Mouse (Mus musculus) R1 (cell line): ENCODE data around the gene Gse1.

Experiments
- DNase-seq: peaks from one replicate; pipeline ENCODE4 v3.0.0-alpha.2; 2018; ENCODE audit warnings: low read depth, low spot score

Gene Gse1

DNA sequence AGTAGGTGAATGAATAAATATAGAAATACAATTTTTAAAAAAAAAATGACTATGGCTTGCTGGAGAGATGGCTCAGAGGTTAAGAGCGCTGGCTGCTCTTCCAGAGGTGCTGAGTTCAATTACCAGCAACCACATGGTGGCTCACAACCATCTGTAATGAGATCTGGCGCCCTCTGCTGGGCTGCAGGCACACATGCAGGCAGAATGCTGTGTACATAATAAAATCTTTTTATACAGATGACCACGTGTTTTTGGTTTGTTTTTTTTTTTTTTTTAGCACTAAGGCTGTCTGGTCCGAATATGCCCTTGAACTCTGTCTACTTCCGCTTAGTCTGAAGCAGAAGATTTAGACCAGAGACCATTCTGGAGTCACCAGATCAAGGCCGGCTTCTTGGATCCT is 93.5 kb downstream of the Gse1 start:
- DNase-seq = peak; percentile 78

DNA sequence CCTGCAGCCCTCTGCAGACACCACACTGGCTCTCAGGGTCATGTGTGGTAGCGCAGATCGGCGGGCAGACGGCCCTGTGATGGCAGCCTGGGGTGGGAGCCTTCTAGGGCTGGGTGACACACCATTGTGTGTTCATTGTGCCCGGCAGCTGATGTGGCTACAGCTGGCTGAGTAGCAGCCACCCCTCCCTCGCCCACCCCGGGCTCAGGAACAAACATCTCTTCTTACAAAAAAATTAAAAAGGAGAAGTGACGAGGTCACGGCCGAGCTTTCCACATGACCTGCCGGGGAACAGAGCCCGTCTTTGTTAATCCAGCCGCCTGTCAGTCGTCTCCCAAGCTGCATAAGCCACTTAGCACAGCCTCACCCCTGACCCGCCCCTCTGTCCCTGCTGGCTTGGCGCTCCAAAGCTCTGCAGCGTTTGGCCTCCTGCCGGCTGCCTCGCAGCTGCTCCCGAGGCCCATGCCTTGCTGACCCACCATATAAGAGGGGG is 94.7 kb downstream of the Gse1 start:
- DNase-seq = no peak

DNA sequence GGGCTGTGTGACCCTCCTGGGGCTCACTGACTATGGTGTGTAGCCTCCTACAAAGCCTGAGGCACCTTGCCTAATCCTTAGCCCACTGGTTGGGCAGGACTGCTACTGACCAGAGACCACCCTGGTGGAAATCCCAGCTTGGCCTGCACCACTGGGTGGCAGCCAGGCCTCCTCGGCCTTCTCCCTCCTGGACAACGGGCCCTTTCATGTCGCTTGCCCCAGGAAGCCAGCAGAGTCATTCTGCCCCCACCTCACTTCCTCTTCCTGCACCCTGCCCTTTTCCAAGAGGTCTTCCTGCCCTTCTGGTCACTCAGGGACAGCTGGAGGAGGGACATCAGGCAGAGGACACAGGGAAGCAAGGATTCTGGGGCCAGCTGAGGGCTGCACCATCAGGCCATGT is 96.3 kb downstream of the Gse1 start:
- DNase-seq = no peak

DNA sequence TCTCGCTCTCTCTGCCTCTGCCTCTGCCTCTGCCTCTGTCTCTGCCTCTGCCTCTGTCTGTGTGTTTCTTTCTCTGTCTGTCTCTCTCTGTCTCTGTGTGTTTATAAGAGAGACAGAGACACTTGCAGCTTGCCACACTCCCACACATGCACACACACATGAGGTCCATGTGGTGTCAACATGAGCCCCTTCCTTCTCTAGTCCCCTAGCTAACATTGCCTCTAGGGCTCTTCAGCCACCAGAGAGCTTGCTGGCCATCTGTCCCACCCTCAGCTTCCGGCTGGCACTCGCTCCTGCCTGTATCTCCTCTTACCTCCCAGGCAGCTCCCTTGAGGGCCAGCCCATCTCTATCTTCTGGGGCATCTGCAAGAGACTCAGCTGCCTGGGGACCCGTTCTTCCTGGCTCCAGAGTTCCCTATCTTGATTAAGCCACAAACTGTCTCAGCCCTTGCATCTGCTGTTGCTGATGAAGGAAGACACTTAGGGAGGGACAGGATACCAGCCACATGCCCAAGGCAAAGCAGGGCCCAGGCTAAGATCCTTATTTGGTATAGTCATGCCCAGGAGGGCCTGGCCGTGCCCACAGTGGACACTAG is 97.0 kb downstream of the Gse1 start:
- DNase-seq = no peak

DNA sequence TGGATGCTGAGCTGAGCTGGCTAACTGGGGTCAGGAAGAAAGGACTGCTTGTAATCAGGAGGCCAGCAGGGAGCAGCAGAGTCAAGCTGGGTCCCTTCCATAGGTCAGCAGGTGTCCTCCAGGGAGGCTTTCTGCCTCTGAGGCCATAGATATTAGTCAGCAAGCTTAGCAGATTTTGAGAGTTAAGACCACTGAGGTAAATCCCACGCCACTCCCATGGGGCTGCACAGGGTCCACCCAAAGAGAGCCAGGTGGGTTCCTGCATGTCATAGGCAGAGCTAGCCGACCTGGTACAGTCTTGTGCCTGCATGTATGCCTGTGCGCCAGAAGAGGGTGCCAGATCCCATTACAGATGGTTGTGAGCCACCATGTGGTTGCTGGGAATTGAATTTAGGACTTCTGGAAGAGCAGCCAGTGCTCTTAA is 98.9 kb downstream of the Gse1 start:
- DNase-seq = peak; percentile 84

DNA sequence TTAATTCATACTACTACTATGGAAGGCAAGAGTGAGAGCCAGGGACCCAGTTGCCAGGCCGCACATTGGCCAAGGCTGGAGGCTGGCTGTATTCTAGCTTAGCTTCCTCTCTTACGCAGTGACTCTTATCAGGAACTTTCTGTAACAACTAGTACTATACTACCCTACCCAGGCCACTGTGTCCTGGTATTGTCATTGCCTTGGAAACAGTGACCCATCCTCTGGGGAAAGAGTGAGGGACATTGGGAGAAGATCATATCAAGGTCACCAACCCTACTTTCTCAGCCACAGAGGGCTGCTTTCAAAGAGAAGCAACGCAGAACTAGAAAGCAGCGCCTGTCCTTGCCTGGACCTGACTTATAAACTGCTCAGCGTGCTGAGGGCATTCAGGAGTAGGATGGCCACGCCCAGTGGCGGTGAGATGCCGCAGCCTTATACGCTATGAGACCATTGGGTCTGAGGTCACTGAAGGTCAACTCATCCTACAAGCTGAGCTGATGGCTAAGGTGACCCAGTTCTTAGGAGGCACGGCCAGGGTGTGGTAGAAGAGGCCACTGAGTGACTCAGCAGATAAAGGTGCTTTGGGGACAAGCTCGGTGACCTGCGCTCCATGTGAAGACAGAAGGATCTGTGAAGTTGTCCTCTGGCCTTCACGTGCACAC is 100.2 kb downstream of the Gse1 start:
- DNase-seq = peak; percentile 42

DNA sequence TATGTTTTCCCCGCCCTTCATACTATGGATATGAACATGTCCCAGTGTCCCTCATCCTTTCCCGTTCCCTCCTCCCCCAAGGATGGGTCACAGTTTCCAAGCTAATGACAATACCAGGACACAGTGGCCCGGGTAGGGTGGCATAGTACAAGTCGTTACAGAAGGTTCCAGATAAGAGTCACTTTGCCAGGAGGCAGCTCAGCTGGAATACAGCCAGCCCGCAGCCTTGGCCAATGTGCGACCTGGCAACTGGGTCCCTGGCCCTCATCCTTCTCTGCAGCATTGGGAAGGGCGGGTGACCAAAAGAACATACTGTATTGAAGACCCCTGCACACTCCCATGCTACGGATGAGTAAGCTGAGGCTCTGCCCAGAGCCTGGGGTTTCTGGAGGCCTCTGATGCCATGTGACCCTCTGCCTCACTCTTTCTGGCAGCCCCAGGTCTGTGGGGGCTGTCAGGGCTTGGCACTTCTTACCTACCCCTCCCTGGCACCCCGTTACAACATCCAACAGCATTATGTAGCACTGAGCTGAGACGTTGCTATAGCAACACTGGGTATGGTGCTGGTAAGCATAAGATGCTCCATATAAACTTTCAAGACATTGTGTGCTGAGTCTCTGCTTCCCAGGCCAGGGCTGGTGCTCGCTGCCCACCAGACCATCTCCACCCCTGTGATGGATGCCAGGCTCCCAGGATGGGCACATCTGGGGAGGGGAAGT is 100.9 kb downstream of the Gse1 start:
- DNase-seq = no peak

DNA sequence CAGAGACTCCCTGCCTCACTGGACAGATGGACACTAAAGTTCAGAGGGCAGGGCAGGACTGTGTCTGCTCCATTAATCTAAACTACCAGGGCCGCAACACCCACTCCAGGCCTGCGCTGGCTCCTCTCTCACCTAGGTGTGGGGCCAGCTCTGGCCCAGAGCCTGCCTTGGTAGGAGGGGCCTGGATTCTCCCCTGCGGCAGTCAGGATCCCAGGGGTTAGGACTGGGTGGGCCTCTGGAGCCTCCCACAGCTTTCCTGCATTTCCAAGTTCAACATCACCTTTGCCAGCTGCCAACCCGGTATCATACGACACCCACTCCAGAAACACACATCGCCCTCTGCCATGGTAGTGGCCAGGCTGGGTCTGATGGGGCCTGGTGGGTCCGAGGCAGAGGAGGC is 102.8 kb downstream of the Gse1 start:
- no peak for DNase-seq

DNA sequence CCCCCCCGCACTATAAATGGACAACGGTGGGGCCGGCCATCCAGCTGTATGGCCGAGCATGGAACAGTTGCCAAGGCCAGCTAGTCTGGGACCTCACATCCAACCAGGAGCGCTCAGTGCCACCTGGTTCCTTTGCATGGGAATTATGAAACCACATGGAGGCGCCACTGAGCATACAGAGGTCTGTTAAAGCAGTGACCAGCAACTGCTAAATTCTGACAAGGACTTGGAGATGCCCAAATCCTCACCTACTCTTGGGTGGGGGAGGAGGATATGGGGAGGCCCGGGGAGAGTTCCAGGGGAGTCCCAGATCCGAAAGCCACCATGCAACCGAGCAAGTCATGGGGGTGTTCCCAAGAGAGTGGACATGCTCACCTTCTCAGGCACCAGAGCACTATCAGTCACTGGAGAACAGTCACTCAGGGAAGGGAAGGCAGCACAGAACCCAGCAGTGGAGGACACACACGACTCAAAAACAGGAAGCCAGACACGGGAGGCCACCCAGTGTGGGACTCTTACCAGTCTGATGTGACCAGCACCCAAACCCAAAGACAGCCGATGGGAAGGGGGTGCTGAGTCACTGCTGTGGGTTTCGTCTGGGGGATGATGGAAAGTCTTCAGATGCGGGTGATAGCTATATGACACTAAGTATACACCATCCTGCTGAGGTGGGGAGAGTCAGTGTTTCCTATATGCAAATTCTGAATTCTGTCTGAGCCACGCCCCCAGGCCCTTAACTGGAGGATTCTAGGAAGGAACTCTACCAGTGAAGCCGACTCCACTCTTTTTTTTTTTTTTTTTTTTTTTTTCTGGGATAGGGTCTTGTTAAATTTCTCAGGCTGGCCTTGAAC is 104.3 kb downstream of the Gse1 start:
- peak; percentile 84 for DNase-seq

DNA sequence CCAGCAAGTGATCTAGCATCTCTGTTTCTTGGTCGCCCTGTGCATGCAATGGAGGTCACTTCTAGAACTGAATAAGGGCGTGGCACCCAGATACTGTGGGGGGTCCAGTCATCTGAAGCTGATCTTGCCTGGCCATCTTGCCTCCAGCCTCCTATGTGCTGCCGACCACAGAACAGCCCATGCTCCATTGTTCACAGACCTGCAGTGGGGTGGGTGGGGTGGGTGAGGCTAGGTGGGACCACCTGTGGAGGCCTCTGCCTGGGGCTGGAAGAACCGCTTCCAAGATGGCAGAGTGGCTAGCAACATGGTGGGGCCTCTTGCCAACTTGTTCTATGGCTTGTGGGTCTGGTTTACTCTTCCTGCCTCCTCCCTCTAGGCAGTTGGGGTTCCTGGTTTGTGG is 105.4 kb downstream of the Gse1 start:
- DNase-seq = peak; percentile 59

DNA sequence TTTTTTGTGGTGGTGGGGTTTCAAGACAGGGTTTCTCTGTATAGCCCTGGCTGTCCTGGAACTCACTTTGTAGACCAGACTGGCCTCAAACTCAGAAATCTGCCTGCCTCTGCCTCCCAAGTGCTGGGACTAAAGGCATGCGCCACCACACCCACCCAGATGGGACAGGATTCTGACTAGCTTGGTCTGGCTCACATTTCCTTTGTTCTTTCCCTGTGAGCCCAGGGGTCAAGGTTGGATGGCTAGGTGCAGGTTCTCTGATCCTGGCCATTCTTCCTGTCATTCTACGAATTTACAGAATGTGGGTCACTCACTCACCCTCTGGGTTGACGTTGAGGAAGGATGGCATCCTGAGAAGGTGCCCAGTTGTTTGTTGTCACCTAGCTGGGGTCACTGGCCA is 106.0 kb downstream of the Gse1 start:
- peak; percentile 94 for DNase-seq

DNA sequence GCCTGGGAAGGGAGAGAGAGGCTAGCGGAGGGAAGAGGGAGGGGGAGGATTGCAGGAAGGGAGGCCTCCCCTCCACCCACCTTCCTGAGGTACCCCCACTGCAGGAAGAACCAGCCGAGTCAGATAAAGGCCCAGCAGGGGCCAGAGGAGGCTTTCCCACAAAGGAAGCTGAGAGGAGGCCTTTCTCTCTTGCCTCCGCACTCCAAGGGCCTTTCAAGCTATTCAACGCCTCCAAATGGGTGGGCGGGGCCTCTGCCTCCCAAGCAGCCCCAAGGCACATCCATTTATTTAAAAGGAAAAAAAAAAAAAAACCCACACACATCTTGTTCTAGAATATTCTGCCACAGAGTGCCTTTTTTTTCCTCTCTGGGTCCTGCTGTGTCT is 106.6 kb downstream of the Gse1 start:
- peak; percentile 100 for DNase-seq

DNA sequence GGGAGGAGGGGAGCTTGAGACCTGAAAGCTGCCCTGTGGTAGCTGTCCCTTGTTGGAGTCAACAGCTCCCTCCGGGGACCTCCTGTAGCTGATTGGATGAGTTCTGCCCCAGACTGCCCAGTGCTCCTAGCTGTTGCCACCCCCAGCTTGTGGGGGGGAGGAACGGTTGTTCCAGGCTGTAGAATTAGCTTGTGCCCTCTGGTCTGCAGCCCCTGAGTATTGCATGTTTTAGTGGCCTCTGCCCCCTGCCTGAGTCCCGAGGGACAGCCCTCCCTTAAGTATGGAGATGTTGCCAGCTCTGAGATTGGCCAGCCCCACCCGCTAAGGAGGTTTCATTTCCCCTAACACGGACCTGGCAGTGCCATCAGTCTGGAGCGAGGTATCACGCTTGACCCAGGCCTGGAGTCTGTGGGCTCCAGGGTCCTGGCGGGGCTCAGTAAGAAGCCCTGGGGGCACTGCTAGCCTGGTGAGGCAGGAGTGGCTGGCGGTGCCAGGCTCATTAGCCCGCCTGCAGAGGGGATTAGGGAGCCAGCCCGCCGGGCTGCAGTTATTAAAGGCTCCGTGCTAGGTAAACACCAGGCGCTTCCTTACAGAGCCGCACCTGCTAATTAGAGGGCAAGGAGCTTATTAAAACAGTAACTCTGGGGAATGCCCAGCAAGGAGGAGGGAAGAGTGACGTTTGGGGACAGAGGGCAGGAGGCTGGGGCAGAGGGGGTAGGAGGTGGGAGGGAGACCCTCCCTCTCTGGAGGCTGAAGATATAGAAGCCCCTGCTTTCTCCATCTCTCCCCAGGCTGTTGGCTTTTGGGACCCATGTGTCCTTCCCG is 107.2 kb downstream of the Gse1 start:
- DNase-seq = peak; percentile 61

DNA sequence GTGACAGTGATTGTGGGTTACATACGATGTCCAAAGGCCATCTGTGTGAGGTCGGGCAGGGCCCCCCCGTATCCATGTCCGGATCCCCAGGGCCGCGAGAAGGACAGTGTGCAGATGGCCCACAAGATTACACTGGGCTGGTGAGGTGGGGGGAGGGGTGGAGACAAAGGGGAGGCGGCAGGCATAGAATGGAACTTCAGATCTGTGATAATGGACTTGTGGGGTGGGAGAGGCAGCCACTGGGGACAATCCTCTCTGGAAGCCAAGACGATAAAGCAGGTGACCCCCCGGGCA is 107.8 kb downstream of the Gse1 start:
- peak; percentile 60 for DNase-seq

DNA sequence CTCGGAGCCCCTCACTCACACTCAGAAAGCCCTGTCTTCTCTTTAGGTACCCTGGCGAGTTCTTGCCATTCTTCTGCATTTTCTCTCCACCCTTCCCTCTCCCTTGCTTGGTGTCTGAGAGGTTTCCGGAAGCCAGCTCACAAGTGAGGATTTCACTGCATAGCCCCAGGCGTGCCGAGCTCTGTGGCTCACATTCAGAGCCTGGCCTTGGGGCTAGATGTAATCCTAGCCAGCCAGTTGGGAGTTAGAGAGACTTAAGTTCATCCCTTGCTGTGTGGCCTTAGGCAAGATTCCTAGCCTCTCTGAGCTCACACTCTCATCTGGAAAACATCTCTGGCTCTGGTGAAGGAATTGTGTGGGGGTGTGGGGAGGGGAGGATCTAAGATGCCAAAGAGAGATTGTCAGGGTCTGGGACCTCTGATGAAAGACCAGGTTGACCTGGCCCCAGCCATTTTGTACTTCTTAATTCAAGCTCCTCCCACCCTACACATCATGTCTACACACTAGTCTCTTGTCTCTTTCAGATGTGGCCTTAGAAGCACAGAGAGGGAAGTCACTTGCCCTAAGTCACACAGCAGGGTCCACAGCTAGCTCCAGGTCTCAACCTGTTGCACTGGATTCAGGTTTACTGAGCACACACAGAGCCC is 108.8 kb downstream of the Gse1 start:
- peak; percentile 95 for DNase-seq

DNA sequence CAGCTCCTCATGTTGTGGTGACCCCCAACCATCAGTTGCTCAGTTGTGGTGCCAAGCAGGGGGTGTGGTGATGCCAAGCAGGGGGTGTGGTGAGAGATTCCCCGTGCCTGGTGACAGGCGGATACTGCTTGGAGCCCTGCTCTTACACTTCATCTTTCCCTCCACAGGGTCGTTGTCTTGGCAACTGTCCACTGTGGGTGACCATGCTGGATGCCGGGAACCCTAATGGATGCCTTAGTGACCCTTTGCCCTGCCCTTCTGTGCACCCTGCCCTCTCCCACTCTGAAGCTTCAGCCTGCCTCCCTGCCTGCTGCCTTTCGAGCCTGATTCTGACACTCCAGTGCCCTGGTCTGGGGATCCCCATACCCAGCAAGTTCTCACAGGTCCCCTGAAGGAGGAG is 109.4 kb downstream of the Gse1 start:
- DNase-seq = no peak

DNA sequence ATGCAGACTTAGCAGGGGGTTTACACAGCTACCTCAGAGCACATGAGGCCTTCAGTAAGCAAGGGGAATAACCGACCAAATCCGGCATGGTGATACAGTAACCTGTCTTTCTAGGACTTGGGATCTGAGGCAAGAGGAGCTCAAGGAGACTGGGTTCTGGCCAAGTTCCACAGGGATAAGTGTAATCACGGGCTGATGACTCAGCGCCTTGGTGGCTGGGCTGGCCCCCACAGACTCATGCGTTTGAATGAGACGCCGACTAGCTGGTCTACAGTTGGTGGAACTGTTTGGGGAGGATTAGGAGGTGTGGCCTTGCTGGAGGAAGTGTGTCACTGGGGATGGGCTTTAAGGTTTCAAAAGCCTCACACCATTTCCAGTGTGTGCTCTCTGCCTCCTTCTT is 110.4 kb downstream of the Gse1 start:
- peak; percentile 58 for DNase-seq

DNA sequence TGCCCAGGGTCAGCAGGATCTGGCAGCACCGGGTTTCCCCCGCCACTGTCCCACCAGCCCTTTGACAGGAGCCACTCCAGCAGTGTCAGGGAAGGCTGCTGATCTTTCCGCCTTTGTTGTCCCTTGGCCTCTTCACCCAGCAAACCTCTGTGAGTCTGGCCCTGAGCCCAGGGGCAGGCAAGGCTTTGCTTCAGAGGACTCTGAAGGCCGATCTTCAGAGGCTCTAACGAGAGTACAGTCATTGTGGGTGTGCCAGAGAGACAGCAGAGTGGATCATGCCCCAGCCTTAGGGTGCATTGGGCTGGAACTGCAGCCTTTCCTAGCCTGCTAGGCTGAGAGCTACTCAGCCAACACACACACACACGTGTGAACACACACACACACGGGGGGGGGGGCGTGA is 111.5 kb downstream of the Gse1 start:
- DNase-seq = no peak

DNA sequence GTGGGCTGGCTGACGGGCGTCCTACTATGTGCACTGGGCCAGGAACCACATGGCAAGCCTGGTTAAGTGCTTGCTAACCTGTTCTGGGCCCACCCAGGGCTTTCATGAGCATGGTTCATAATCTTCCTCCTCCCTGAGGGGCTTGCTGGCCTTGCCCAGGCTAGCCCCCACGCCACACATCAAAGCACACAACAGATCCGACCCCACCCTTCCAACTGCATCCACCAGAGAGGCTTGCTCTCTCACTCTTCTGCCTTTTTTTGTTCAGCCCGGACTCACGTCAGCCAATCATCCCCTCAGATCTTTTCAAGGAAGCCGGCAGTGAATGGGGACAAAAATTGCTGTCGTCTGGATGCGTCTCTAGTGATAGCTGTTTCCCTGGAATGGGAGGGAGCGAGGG is 112.9 kb downstream of the Gse1 start:
- peak; percentile 39 for DNase-seq

DNA sequence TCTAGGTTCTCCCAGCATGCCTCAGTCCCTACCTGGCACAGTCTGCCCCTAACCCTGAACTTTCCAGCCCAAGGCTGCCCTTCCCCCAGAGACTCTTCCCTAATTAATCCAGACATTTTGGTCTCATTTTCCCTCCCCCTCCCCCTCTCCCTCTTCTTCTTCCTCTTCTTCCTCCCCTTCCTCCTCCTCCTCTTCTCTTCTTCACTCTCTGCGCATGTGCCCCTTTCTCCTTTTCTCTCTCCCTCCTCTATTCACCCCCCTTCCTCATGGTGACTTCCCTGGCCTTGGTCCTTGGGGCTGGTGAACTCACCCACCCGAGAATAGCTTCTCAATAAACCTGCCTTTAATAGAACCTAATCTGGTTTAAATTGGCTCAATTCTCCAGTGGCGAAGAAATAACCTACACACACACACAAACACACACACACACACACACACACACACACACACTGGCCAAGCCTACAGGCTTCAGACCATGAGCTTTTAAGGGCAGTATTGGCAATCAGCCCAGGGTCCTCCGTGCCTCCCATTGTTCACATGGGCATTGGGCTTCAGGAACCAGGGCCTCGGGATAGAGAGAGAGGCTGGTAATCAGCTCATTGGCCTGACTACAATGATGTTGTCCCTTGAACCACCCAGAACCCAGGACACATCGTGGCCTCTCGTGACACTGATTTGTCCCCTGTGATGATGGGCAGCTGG is 114.7 kb downstream of the Gse1 start:
- DNase-seq = no peak
